Mouse (Mus musculus): ENCODE measurements around the gene Esrp2. TPM values are rescaled to one million over a fixed set of nuclear protein-coding genes. Genes with fewer than 3 reads are reported as not detected.

The Esrp2 gene
- total RNA-seq, 2 experiments from 2014 or later, result 0.26 TPM; not detected in 1

DNA sequence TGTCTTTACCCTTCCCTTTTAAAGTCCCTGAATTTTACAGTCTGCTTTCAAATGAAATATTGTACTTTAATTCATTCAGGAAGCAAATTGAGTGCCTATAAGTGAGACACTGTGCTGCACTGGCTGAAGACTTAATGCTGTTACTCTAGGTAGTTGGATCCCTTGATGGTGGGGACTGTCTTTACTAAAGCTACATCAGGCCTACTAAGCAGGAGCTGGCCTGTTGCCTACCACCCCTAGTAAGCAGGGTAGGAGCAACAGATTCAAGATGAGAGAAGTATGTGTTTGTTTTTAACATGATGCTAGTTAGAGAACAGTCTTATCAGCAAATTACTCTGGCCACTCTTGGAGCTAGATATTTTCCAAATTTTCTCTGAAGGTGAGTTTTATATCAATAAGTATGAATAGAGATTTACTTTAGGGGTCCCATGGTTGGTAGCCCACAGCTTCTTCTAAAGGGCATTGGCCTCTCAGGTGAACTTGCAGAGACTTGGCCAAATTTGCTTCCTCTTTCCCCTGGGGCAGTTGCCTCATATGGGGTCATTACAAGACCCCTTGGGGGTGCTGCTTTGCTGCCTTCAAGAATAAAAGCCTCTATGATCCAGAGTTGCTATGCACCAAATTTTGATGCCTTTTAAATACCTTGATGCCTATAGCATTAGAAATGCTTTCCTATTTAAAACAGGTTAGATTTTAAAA lies 7.4 kb downstream of the Esrp2 start:
- no peak for DNase-seq
- intact Hi-C loops (cut with DNase I), result no loop called here

DNA sequence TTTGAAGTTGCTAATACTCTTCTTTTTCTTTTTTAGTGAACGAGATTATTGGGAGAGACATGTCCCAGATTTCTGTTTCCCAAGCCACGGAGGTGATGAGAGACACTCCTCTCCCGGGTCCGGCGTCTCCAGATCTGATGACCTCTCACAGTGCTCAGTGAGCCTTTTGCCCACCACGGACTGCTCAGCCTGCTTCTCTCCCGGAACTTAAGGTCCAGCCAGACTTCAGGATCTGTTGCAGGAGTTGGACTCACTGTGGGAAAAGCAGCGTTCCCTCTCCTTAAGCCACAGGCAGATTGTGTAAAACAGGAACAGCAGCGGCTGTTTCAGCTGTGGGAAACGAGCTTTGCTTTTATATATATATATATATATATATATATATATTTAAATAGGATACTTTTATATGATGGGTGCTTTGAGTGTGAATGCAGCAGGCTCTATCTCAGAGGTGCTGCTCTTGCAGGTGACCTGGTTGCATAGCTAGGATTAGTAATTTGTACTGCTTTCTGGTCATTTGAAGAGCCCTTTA lies 8.8 kb downstream of the Esrp2 start:
- DNase-seq, result no peak
- intact Hi-C loops (cut with DNase I), result loop anchor here (1.0 kb wide), 1 partner anchor 24 kb away; no protein-coding TSS in a partner anchor

DNA sequence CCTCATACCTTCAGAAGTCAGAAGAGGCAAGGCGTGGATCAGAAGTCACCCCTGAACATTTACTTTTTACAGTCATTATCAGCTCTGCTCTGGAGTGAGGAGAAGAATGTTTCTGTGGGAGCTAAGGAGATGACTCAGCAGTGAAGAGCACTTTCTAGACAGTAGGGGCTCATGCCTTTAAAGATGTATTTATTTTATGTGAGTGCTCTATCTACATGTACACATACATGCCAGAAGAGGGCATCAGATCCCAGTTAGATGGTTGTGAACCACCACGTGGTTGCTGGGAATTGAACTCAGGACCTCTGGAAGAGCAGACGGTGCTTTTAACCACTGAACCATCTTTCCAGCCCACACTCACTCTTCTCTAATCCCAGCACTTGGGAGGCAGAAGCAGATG lies 9.7 kb downstream of the Esrp2 start:
- no peak for DNase-seq
- intact Hi-C loops (cut with DNase I), result no loop called here

GRCm38 (mm10) chr8:106126055-106126454 lies 10.7 kb downstream of the Esrp2 start:
- intact Hi-C loops (cut with DNase I), result no loop called here
- DNase-seq, result no peak

GRCm38 (mm10) chr8:106123443-106123842 lies 13.3 kb downstream of the Esrp2 start:
- intact Hi-C loops (cut with DNase I), result no loop called here

GRCm38 (mm10) chr8:106115897-106116296 lies 20.9 kb downstream of the Esrp2 start:
- intact Hi-C loops (cut with DNase I), result loop anchor here (10.0 kb wide), 1 partner anchor 121 kb away; the partner anchor contains the start of gene Dus2
- no peak for DNase-seq

More at GRCm38 (mm10) chr8:106123443-106123842, 13.3 kb downstream of the Esrp2 start:
- DNase-seq, result no peak

DNA sequence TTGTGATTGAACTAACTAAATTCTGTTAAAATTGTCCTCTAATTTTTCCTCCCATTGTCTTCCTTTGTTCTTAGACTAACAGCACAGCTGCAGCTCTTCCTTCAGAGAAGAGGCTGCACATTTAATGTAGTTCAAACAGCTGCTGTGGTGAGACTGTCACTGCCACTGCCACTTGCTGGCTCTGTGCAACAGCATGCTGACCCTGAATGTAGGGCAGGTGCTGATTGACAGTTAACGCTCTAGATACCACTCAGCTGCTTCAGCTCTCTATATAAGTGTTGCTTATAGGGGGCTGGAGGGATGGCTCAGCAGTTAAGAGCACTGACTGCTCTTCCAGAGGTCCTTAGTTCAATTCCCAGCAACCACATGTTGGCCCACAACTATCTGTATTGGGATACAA lies 24.3 kb downstream of the Esrp2 start:
- DNase-seq, result no peak
- intact Hi-C loops (cut with DNase I), result loop anchor here (10.0 kb wide), 1 partner anchor 118 kb away; the partner anchor contains the start of gene Dus2

DNA sequence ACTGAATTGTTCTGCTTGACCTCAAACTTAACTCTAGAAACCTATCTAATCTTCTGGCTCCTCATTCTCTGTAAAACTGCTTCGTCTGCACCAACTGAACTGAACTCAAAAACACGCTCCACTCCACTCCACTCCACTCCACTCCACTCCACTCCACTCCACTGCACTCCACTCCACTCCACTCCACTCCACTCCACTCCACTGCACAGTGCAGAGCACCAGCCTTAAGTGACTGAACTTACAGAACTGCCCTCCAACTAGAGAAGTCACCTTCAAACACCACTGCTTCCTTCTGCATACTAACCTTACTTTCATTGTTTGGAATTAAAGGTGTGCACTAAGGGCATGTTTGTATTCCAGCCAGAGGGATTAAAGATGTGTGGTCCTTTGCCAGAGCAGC lies 24.7 kb downstream of the Esrp2 start:
- no peak for DNase-seq
- intact Hi-C loops (cut with DNase I), result loop anchor here (10.0 kb wide), 1 partner anchor 117 kb away; the partner anchor contains the start of gene Dus2

GRCm38 (mm10) chr8:106108729-106109128 lies 28.0 kb downstream of the Esrp2 start:
- intact Hi-C loops (cut with DNase I), result no loop called here

GRCm38 (mm10) chr8:106108080-106108479 lies 28.7 kb downstream of the Esrp2 start:
- peak in 1 of 2 experiments; percentile 15 for DNase-seq
- intact Hi-C loops (cut with DNase I), result no loop called here

More at GRCm38 (mm10) chr8:106108729-106109128, 28.0 kb downstream of the Esrp2 start:
- peak in 1 of 2 experiments; percentile 31 for DNase-seq

DNA sequence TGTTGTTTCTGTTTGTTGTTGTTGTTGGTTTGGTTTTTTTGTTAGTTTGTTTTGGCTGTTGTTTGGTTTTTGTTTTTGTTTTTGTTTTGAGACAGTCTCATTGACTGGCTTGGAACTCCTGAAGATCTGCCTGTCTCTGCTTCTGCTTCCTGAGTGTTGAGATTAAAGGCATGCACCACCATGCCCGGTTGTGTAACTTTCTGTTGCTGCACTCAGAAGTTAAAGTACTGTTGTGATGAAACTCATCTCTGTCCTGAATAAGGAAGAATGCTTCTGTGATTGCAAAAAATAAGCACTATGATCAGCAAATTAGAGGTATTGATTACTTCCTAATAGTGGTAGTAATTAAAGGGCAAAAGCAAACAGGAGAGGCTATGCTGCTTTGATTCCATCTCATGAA lies 30.6 kb downstream of the Esrp2 start:
- intact Hi-C loops (cut with DNase I), result no loop called here
- no peak for DNase-seq

- DNase-seq, result no peak
- intact Hi-C loops (cut with DNase I), result loop anchor here (1.0 kb wide), 1 partner anchor 24 kb away; no protein-coding TSS in a partner anchor
Measured at GRCm38 (mm10) chr8:106103888-106104287, 32.9 kb downstream of the Esrp2 start.

- no peak for DNase-seq
- intact Hi-C loops (cut with DNase I), result no loop called here
Measured at GRCm38 (mm10) chr8:106102321-106102720, 34.5 kb downstream of the Esrp2 start.

Other genes starting within 250 kb of the Esrp2 start
- gene Nrn1l, start 243.4 kb downstream of the Esrp2 start, total RNA-seq (2021), result under 1 TPM in 1 of 2 experiments, not detected in 1; 0.59 TPM
- gene Pskh1, start 236.5 kb downstream of the Esrp2 start, total RNA-seq (2021), result 10 to 100 TPM in 1 of 2 experiments, 1 to 10 TPM in 1; 9.5 to 11.5 TPM
- gene Ctrl, start 203.1 kb downstream of the Esrp2 start, total RNA-seq (2021), result not detected
- 10 to 100 TPM; 15.7 to 24.2 TPM for gene Psmb10, start 198.5 kb downstream of the Esrp2 start, total RNA-seq (2021)
- under 1 TPM in 1 of 2 experiments, not detected in 1; 0.25 TPM for gene Lcat, start 193.6 kb downstream of the Esrp2 start, total RNA-seq (2021)
- gene Slc12a4, start 170.9 kb downstream of the Esrp2 start, total RNA-seq (2021), result 10 to 100 TPM; 11.2 to 17.7 TPM
- gene Dpep3, start 157.5 kb downstream of the Esrp2 start, total RNA-seq (2021), result not detected
- 1 to 10 TPM; 9.7 to 10.0 TPM for gene Dus2, start 145.6 kb downstream of the Esrp2 start, total RNA-seq (2021)
- gene Dpep2nb, start 131.0 kb downstream of the Esrp2 start, total RNA-seq (2021), result not detected
- 1 to 10 TPM; 8.2 to 9.6 TPM for gene Ddx28, start 125.1 kb downstream of the Esrp2 start, total RNA-seq (2021)
- 10 to 100 TPM; 19.5 to 22.8 TPM for gene Nfatc3, start 78.1 kb downstream of the Esrp2 start, total RNA-seq (2021)
- gene Pla2g15, start 13.4 kb upstream of the Esrp2 start, total RNA-seq (2021), result 1 to 10 TPM; 2.8 to 3.0 TPM
- 10 to 100 TPM in 1 of 2 experiments, 1 to 10 TPM in 1; 5.9 to 10.1 TPM for gene Slc7a6, start 31.9 kb upstream of the Esrp2 start, total RNA-seq (2021)
- 1 to 10 TPM; 7.2 to 8.1 TPM for gene Slc7a6os, start 74.0 kb upstream of the Esrp2 start, total RNA-seq (2021)
- gene Prmt7, start 74.0 kb upstream of the Esrp2 start, total RNA-seq (2021), result 10 to 100 TPM; 25.4 to 25.5 TPM
- under 1 TPM; 0.44 to 0.74 TPM for gene Smpd3, start 201.0 kb upstream of the Esrp2 start, total RNA-seq (2021)

Measured in gastrocnemius, postnatal 36 days (tissue).